Mouse (Mus musculus) WW6 (cell line): ENCODE measurements at regions not wholly inside any gene's neighbourhood (a gene's known extent, or its start where the extent isn't known, plus 50 kb on each side); places are given as distances from the start of the nearest gene placed in this dataset.
A peak's percentile ranks its signal among the peaks of the same experiment; 100 is the strongest.

Experiments
- DNase-seq: peaks from one replicate; pipeline ENCODE4 v3.0.0-alpha.2; 2013; ENCODE audit warnings: low read depth, low spot score

- DNase-seq, result no peak
These were observed 318.0 kb downstream of the Gm11361 start for GRCm38 (mm10) chr13:28575202-28575851.

DNA sequence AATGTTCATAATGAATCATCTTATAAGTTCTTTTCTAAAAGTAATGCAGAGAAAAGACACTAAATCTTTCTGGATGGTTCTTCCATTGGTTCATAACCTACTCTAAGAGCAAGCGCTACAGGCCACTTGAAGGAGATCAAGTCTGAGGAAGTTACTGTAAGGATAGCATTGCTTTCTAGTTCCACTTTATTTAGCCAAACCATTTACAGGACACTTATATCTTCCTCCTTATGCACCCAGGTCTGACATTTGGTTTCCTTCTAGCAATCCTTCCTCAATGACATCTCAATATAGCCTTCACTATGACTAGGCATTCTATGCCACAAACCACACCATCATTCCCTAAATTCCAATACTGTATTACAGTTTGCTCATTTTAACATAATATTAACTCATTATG lies 316.0 kb downstream of the Gm11361 start:
- no peak for DNase-seq

- no peak for DNase-seq
These were observed 315.1 kb downstream of the Gm11361 start for GRCm38 (mm10) chr13:28572448-28572847.

DNA sequence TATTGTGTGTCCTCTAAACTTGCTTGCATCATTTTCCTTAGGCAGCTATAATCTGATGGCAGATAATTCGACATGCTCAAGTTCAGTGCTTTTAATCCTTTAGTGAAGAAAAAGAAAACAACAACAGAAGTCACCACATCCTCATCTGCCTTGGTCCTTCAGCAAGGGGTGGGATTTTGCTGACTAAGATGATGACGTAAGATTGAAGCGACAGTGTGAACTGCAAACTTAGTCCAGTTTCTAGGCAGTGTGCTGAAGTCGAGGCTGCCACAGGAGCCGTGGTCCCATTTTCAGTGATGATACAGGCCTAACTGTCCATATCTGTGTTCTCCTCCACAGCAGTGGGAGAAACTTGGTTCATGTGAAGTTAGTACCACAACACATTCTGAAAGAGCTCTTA lies 314.4 kb downstream of the Gm11361 start:
- no peak for DNase-seq

- no peak for DNase-seq
These were observed 306.3 kb downstream of the Gm11361 start for GRCm38 (mm10) chr13:28563585-28563984.

DNA sequence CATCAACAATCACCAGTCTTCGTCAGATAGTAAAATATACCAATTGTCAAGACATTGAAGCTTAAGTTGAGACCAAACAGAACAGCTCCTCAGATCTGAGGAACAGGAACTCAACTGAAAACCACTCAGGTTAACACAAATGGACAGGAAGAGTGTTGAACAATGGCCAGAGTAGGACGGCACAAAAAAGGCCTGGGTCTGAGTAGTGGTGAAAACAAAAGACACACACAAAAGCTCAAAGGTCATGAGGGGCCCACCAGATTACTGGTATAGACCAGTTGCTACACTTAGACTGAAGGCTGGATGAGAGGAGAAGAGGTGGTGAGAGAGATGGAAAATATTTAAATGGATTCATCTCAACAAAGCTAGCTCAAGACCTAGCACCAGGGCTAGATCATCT lies 302.8 kb downstream of the Gm11361 start:
- DNase-seq, result no peak

- DNase-seq, result no peak
These were observed 299.8 kb downstream of the Gm11361 start for GRCm38 (mm10) chr13:28557032-28557570.

DNA sequence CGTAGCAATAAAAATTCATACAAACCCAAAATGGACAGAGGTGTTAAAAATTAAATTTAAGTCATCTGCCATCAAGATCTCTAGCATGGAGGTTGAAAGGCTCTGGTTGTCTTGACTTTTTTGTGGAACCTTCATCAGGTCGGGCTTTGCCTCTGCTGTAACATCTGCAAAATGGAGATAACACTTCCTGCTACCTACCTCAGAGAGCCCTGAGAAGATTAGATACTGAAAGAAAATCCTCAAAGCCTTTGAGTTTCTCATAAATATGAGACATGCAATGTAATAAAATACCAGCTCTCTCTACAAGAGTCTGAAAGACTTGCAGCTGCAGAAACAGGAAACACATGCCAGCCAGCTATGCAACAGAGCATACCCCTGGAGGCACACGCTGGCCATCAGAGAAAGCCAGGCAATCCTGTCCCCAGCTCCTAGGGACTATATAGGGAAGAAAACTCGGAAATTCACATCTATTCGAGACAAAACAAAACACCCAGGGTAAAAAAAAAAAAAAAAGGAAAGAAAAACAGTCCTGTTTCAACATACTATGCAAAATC lies 299.1 kb downstream of the Gm11361 start:
- no peak for DNase-seq

GRCm38 (mm10) chr13:28554143-28554830 lies 297.0 kb downstream of the Gm11361 start:
- no peak for DNase-seq

DNA sequence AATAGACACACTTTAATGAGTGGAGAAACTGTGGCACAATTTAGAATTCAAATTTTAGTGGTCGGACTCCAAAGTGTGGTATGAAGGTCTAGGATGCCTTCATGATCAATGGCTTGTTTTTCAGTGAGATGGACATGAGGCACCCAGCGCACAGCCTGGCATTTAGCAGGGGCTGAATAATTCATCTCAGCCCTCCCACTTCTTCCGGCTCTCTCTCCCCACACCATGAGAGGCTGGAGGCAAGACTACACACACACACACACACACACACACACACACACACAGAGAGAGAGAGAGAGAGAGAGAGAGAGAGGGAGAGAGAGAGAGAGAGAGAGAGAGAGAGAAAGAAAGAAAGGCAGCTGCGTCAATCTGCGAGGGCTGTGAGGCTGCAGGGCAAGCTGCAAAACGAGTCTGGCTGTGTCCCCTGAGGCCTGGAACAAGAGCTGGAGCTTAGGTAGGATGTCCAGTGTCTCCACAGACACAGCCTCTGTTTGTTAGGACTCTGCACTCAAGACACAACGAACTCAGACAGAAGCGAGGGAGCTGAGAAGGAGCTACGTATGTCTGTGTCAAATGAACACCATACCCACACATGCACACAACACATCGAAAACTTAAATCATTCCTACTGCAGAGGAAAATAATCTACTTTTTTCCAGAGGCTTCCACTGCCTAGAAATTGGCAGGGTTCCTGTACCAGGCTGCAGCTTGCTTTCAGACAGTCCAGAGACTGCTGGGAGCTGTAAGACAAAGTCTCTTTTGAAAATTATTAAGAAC lies 295.8 kb downstream of the Gm11361 start:
- DNase-seq, result no peak

DNA sequence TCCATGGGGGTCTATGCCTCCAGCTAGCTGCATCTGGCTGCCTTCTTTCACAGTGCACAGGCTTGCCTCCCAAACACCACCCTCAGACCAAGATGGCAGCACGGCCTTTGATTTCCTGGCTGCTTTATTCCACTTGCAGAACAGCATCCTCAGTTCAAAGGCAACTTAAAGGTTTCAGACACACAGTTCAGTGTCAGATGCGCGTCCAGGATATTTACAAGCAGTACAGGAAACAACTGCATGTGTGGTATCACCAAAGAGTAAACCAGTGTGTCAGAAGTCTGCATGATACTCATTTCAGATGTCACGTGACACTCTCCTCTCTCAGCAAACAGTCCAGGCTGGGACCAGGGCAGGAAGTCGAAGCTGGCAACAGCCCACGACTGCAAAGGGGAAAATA lies 294.2 kb downstream of the Gm11361 start:
- DNase-seq, result no peak

GRCm38 (mm10) chr13:28545797-28546196 lies 288.5 kb downstream of the Gm11361 start:
- DNase-seq, result no peak

DNA sequence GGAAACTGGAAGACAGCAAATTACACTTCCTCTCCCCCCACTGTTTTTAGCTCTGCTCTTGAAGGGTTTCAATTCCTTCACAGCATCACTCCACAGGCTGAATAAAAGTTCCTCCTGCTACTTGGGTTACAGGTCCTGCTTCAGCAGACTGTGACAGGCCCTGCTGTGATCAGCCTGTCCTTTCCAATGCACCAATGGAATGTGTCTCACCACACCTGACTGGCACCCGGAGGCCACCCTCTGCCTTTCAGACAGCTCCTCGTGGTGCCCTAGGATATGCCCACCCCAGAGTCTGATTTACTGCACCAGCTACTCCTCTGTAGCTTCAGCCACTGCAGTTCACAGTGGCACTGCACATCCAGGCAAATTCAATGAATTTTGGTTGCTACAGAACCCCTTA lies 288.0 kb downstream of the Gm11361 start:
- no peak for DNase-seq

- DNase-seq, result no peak
These were observed 287.5 kb downstream of the Gm11361 start for GRCm38 (mm10) chr13:28544819-28545180.

GRCm38 (mm10) chr13:28544003-28544818 lies 286.9 kb downstream of the Gm11361 start:
- DNase-seq, result peak; percentile 4

- DNase-seq, result no peak
These were observed 284.3 kb downstream of the Gm11361 start for GRCm38 (mm10) chr13:28541607-28542006.

- DNase-seq, result no peak
These were observed 275.8 kb downstream of the Gm11361 start for GRCm38 (mm10) chr13:28533080-28533479.

DNA sequence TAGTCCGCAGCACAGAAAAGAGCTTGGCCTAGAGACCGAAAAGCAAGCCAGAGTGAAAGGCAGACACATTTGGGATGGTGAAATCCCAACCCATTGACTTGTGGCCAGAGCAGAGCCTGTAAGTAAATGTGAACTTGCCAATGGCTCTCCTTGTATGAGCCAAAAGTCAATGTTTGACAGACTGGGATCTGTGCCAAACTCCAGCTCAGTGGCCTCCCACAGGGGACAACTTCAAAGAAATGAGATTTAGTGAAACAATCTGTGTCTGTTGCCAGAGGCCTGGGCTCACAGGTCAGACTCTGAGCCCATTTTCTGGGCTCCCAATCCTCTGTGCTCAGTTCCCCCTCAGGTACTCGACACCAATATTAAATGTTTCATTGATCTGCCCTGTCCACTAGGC lies 274.9 kb downstream of the Gm11361 start:
- DNase-seq, result no peak

GRCm38 (mm10) chr13:28531534-28531999 lies 274.2 kb downstream of the Gm11361 start:
- DNase-seq, result no peak

DNA sequence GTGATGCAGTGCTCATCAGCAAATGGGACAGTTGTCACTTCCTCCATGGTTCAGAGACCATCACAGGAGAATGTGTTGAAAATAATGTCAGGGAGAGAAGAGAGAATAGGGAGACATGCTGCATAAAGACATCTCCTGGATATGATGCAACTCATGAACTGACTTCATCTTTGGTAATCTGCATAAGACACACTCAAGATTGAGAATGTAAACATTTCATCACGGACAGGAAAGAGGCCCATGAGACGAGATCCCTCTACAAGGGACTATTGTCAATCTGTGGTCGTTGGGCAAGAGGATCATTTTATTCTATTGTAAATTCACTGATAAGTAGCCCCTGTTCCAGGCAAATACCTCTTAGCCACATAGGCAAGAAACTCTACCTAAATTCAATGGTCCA lies 273.6 kb downstream of the Gm11361 start:
- DNase-seq, result no peak

GRCm38 (mm10) chr13:28528898-28529511 lies 271.7 kb downstream of the Gm11361 start:
- no peak for DNase-seq
